Mouse (Mus musculus) macrophage (primary cell): Measurements from ENCODE around the gene Gm9046. TPM values are rescaled to one million over a fixed set of nuclear protein-coding genes. Genes with fewer than 3 reads are reported as not detected.
"Not testable (repeated sequence)": the region's sequence is repeated elsewhere in the genome, so short reads cannot be mapped to it uniquely, and the experiment has no call there.

ENCODE experiments used
- H3K27ac ChIP-seq: fragments of 350-480 bp; formaldehyde crosslinking; 2 replicates; pipeline ENCODE4 v1.9.0; 2021
- H3K36me3 ChIP-seq: fragments of 350-480 bp; formaldehyde crosslinking; 2 replicates; pipeline ENCODE4 v1.9.0; 2021; ENCODE audit errors: inconsistent target
- H3K4me3 ChIP-seq: fragments of 350-480 bp; formaldehyde crosslinking; 2 replicates; pipeline ENCODE4 v1.9.0; 2021; ENCODE audit errors: inconsistent target
- H3K79me2 ChIP-seq: fragments of 350-480 bp; formaldehyde crosslinking; 2 replicates; pipeline ENCODE4 v1.9.0; 2021; ENCODE audit errors: inconsistent target
- WGBS: methylation state at CpG from one replicate; pipeline ENCODE4 v1.1.7; 2026; ENCODE audit warnings: inconsistent platforms; ENCODE audit not compliant: missing documents; 5-methylcytosine and 5-hydroxymethylcytosine counted together
- polyA plus RNA-seq: library from polyadenylated mRNA; stranded (reverse); fragments of 250-400 nt; gene quantifications from 3 replicates; pipeline ENCODE4 v1.2.4, GENCODE M21; 2018; ENCODE audit warnings: inconsistent platforms
- total RNA-seq, 78 experiments: library from RNA; depleted of rRNA; stranded (reverse); fragments of 250-400 nt; gene quantifications; 1 replicate in 9 of 78; 2 replicates in 24 of 78; 3 replicates in 43 of 78; 4 replicates in 2 of 78; pipeline ENCODE4 v1.2.4; 2018; ENCODE audit warnings: inconsistent platforms in 56 of 78

Gm9046 gene
- total RNA-seq (2018; cell fraction: chromatin; rRNA removed) = not detected
- not detected for total RNA-seq (2018; cell fraction: cytosol; rRNA removed)
- not detected for total RNA-seq (2018; cell fraction: nucleus; rRNA removed)
- polyA plus RNA-seq = not detected in 3 replicates

- H3K27ac ChIP-seq = not testable (repeated sequence)
- WGBS = no CpG with 5 or more reads among the region's 14 CpGs
Observed at GRCm38 (mm10) chr10:118343155-118343554, at the start of gene Gm9046. TSS of gene Gm9046 (minus strand) at chr10:118343255.

GRCm38 (mm10) chr10:118370443-118370842 lies 27.4 kb upstream of the Gm9046 start:
- no peaks in the 10 kb centered on the region for H3K36me3 ChIP-seq

More at GRCm38 (mm10) chr10:118343155-118343554, at the start of gene Gm9046:
- H3K4me3 ChIP-seq, H3K36me3 ChIP-seq, H3K79me2 ChIP-seq: not testable (repeated sequence)

GRCm38 (mm10) chr10:118369518-118369917 lies 26.5 kb upstream of the Gm9046 start:
- WGBS = 92% methylated on average over 9 of the region's 9 CpGs
- no peak overlapping the region for H3K4me3 ChIP-seq
- H3K36me3 ChIP-seq = no peaks in the 10 kb centered on the region
- H3K79me2 ChIP-seq = no peaks in the 10 kb centered on the region
- no peak overlapping the region for H3K27ac ChIP-seq

More at GRCm38 (mm10) chr10:118370443-118370842, 27.4 kb upstream of the Gm9046 start:
- Histone ChIP-seq H3K79me2 (no peaks in the 10 kb centered on the region), H3K27ac (no peak overlapping the region), H3K4me3 (no peak overlapping the region)
- under 1% methylated on average over 10 of the region's 10 CpGs for WGBS

- no CpG with 5 or more reads among the region's 11 CpGs for WGBS
- not testable (repeated sequence) for H3K36me3 ChIP-seq, H3K27ac ChIP-seq, H3K79me2 ChIP-seq, H3K4me3 ChIP-seq
Observed at GRCm38 (mm10) chr10:118354005-118354404, 10.9 kb upstream of the Gm9046 start, which contains the start of gene Gm9049. TSS of gene Gm9049 (minus strand) at chr10:118354105.

GRCm38 (mm10) chr10:118348579-118348978 lies 5.5 kb upstream of the Gm9046 start, which contains the start of gene Gm9048:
TSS of gene Gm9048 (minus strand) at chr10:118348679.
- not testable (repeated sequence) for H3K4me3 ChIP-seq, H3K79me2 ChIP-seq, H3K27ac ChIP-seq, H3K36me3 ChIP-seq
- no CpG with 5 or more reads among the region's 14 CpGs for WGBS

- H3K79me2 ChIP-seq, H3K36me3 ChIP-seq, H3K4me3 ChIP-seq, H3K27ac ChIP-seq: not testable (repeated sequence)
- no CpG with 5 or more reads among the region's 14 CpGs for WGBS
Observed at GRCm38 (mm10) chr10:118337731-118338130, 5.3 kb downstream of the Gm9046 start, which contains the start of gene Gm9045. TSS of gene Gm9045 (minus strand) at chr10:118337831.

- not testable (repeated sequence) for H3K27ac ChIP-seq
- WGBS = no CpG with 5 or more reads among the region's 14 CpGs
Observed at GRCm38 (mm10) chr10:118332308-118332707, 10.7 kb downstream of the Gm9046 start, which contains the start of gene Gm9044. TSS of gene Gm9044 (minus strand) at chr10:118332408.

GRCm38 (mm10) chr10:118326869-118327268 lies 16.2 kb downstream of the Gm9046 start, which contains the start of gene Gm9040:
TSS of gene Gm9040 (minus strand) at chr10:118326969.
- not testable (repeated sequence) for H3K4me3 ChIP-seq, H3K27ac ChIP-seq, H3K79me2 ChIP-seq, H3K36me3 ChIP-seq
- no CpG with 5 or more reads among the region's 11 CpGs for WGBS

More at GRCm38 (mm10) chr10:118332308-118332707, 10.7 kb downstream of the Gm9046 start, which contains the start of gene Gm9044:
- not testable (repeated sequence) for H3K4me3 ChIP-seq, H3K36me3 ChIP-seq, H3K79me2 ChIP-seq

GRCm38 (mm10) chr10:118319024-118319423 lies 24.0 kb downstream of the Gm9046 start:
- Histone ChIP-seq H3K36me3 (no peaks in the 10 kb centered on the region), H3K27ac (no peak overlapping the region)

GRCm38 (mm10) chr10:118302133-118302532 lies 40.9 kb downstream of the Gm9046 start:
- not testable (repeated sequence) for H3K4me3 ChIP-seq, H3K27ac ChIP-seq, H3K79me2 ChIP-seq, H3K36me3 ChIP-seq
- 50% methylated on average over 1 of the region's 2 CpGs for WGBS

More at GRCm38 (mm10) chr10:118319024-118319423, 24.0 kb downstream of the Gm9046 start:
- WGBS = 0% methylated on average over 5 of the region's 8 CpGs
- H3K79me2 ChIP-seq = no peaks in the 10 kb centered on the region
- no peak overlapping the region for H3K4me3 ChIP-seq

GRCm38 (mm10) chr10:118294938-118295337 lies 48.1 kb downstream of the Gm9046 start, which contains the start of gene Iltifb:
TSS of gene Iltifb (minus strand) at chr10:118295038.
- no peak within 1 kb of the TSS for H3K27ac ChIP-seq

More at GRCm38 (mm10) chr10:118294938-118295337, 48.1 kb downstream of the Gm9046 start, which contains the start of gene Iltifb:
- Histone ChIP-seq H3K4me3 (no peak within 1 kb of the TSS), H3K79me2 (no peaks in the 10 kb centered on the region), H3K36me3 (no peaks in the 10 kb centered on the region)
- WGBS = 97% methylated on average over 6 of the region's 6 CpGs

Other genes with a start within 250 kb of the Gm9046 start
- gene Mdm1, start 201.4 kb downstream of the Gm9046 start, polyA plus RNA-seq = 3.3 to 6.4 TPM (median 4.7 TPM) in 3 replicates
- gene Il22, start 138.3 kb downstream of the Gm9046 start, polyA plus RNA-seq = not detected in 3 replicates
- not detected in 3 replicates for gene Gm32717, start 102.5 kb downstream of the Gm9046 start, polyA plus RNA-seq
- not detected in 3 replicates for gene Gm32802, start 84.6 kb downstream of the Gm9046 start, polyA plus RNA-seq
- gene Iltifb, start 48.2 kb downstream of the Gm9046 start, polyA plus RNA-seq = not detected in 3 replicates
- gene Gm9040, start 16.3 kb downstream of the Gm9046 start, polyA plus RNA-seq = not detected in 3 replicates
- not detected in 3 replicates for gene Gm9044, start 10.8 kb downstream of the Gm9046 start, polyA plus RNA-seq
- 0.07 to 0.20 TPM in 2 of 3 replicates, not detected in the other for gene Gm9045, start 5.4 kb downstream of the Gm9046 start, polyA plus RNA-seq
- gene Gm9048, start 5.4 kb upstream of the Gm9046 start, polyA plus RNA-seq = not detected in 3 replicates
- 0.07 to 0.20 TPM in 2 of 3 replicates, not detected in the other for gene Gm9049, start 10.8 kb upstream of the Gm9046 start, polyA plus RNA-seq
- gene Ifng, start 97.8 kb upstream of the Gm9046 start, polyA plus RNA-seq = not detected in 3 replicates